8 mouse cellular contexts compared by ENCODE assay signal in the genomic region with DNA sequence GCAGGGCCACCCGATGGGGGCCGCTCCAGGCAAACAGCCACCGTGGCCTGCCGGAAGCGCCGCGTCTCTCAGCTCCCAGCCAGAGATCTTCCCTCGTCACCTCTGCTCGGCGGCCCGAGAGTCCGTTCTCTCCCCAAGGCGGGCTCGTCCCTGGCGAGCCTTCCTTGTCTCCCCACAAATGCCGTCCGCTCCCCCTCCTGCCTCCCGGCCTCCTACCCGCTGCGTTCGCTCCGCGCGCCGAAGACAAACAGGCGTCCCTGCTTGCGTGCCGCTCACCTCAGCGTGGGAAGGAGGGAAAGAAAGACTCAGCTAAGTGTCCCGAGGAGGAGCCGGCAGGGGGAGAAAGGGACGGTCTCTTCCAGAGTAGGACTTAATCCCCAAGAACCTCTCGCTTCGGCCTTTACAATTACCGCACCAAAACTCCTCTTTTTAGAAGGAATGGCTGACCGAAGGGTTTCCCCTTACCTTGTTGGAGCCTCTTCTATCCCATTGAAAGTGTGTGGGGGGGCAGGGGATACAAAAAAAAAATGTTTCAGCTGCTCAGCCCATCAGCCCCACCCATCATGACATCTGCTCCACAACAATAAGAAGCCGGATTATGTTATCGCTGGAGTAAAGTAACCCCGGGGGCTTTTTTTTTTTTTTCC. TPM values are rescaled to one million over a fixed set of nuclear protein-coding genes. Genes with fewer than 3 reads are reported as not detected.
DNase-seq lines count a peak whose midpoint lies in the region; ATAC-seq and TF ChIP-seq lines count a peak whose summit lies in the region.

A gene (minus strand): TSS at position 499 of the 647 bp plus-strand sequence.

- DNase-seq in right cerebral cortex, adult 18-20 months = peak; percentile 64
- no peak for DNase-seq in right cerebral cortex, postnatal 4 days
- no peak for DNase-seq in adrenal gland, postnatal 4 days (ENCODE audit: low spot score in 2 of 2)
- DNase-seq in gastrocnemius, adult 2 months = no peak
- no peak for DNase-seq in B cell, adult 2 months
- no peak for DNase-seq in ovary, postnatal 14 days (ENCODE audit: low spot score)

- no peaks in the 10 kb centered on the region for H3K27me3 ChIP-seq in megakaryocyte, embryonic 14.5 days (replicated peaks)

- H3K36me3 ChIP-seq in megakaryocyte, embryonic 14.5 days (replicated peaks; ENCODE audit: low read length) = peaks cover 7% of the 10 kb centered on the region

- peaks cover 18% of the 10 kb centered on the region; the same call in 1 of the 2 replicates for H3K4me1 ChIP-seq in megakaryocyte, embryonic 14.5 days

- peak; percentile 50 for ATAC-seq in inflammation-experienced regulatory T-cells, adult 6 months

- TF ChIP-seq CTCF in gastrocnemius, adult 2 months (IDR thresholded peaks at IDR 0.05) = no peak

- no peaks in the 10 kb centered on the region for H3K9me3 ChIP-seq in megakaryocyte, embryonic 14.5 days

- intact Hi-C loops in gastrocnemius, adult 2 months (cut with DNase I) = loop anchor here (5.0 kb wide), 1 partner anchor 103 kb away; no protein-coding TSS in a partner anchor

- H3K4me3 ChIP-seq in gastrocnemius, adult 2 months = peak within 1 kb of the TSS; percentile 89
- peak within 1 kb of the TSS; percentile 98 for H3K4me3 ChIP-seq in megakaryocyte, embryonic 14.5 days (replicated peaks)

- H3K27ac ChIP-seq in gastrocnemius, adult 2 months = peak within 1 kb of the TSS; percentile 98

RNA-seq across cellular contexts. Expression of the gene that starts here (rescaled TPM):
- 100 to 1,000 TPM; 248 to 284 TPM for total RNA-seq in adrenal gland, postnatal 4 days (2021)
- total RNA-seq in gastrocnemius, adult 2 months (2021) = 100 to 1,000 TPM; 194 to 206 TPM
- polyA plus RNA-seq in inflammation-experienced regulatory T-cells, adult 6 months (2017; shearing (Covaris generic)) = 100 to 1,000 TPM; 143 to 156 (median 151) TPM
- 4.3 and 25.7 TPM in 2 replicates for polyA plus RNA-seq in megakaryocyte, embryonic 14.5 days (2012; ENCODE audit: insufficient read depth, low replicate concordance)
